Mouse (Mus musculus) adrenal gland, postnatal 25 days (tissue): ENCODE results near the gene Syngr1. TPM values are rescaled to one million over a fixed set of nuclear protein-coding genes. Genes with fewer than 3 reads are reported as not detected.
"Not testable (repeated sequence)": the region's sequence is repeated elsewhere in the genome, so short reads cannot be mapped to it uniquely, and the experiment has no call there.

Experiments used
- DNase-seq: peaks from one replicate; pipeline ENCODE4 v3.0.0; 2021; ENCODE audit warnings: mixed read lengths
- total RNA-seq: library from RNA; stranded (reverse); gene quantifications from 2 replicates; pipeline ENCODE4 v1.2.3, GENCODE M21; 2021

Syngr1 gene
- total RNA-seq, 1 experiment from 2014 or later, result 27.6 TPM

- no peak for DNase-seq
These were observed 26.0 kb downstream of the Syngr1 start for GRCm38 (mm10) chr15:80117154-80117553.

DNA sequence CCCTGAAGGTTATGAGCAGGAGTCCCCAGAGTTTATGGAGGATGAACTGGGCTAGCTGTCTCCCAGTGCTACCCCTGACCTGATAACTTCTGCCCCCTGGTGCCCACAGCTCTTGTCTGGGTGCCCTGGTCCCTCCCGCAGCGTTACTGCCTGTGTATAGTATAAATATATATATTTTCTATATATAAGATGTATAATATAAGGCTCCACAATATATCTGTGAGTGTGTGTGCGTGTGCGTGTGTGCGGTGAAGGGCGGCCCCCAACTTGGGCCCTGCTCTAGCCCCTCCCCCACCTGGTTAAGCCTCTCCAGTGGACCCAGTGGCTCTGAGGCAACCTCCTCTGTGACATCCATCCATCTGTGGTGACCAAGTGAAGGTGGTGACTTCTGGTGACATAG, 27.9 kb downstream of the Syngr1 start:
- no peak for DNase-seq

GRCm38 (mm10) chr15:80121721-80122325, 30.7 kb downstream of the Syngr1 start:
- DNase-seq, result no peak

- not testable (repeated sequence) for DNase-seq
These were observed 31.3 kb downstream of the Syngr1 start for GRCm38 (mm10) chr15:80122431-80122830.

DNA sequence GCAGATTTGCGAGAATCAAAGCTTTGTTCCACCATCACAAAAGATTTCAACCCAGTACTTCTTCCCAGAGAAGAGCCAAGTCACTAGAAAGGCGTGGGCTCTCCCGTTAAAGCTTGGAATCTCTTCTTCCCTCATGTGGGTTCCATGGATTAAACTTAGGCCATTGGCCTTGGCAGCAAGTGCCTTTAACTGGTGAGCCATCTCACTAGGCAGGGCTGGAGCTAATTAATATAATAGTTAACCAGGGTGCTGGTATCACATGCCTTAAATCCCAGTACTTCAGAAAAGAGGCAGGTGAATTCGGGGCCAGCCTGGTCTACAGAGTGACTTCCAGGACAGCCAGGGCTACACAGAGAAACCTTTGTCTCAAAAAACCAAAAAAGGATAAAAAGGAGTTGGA, 33.5 kb downstream of the Syngr1 start:
- DNase-seq, result no peak

DNA sequence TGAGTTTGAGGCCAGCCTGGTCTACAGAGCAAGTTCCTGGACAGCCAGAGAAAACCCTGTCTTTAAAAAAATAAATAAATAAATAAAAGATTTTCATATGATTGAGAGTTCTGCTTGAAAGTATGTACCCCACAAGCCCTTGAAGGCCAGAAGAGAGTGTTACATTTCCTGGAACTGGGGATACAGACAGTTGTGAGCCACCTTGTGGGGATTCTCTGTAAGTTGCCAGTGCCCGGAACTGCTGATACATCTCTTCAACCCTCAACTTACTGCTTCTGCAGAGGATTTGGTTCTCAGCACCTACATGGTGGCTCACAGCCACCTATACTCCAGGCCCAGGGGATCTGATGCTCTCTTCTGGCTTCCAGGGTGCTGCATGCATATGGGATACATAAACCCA, 36.1 kb downstream of the Syngr1 start:
- DNase-seq, result no peak

DNA sequence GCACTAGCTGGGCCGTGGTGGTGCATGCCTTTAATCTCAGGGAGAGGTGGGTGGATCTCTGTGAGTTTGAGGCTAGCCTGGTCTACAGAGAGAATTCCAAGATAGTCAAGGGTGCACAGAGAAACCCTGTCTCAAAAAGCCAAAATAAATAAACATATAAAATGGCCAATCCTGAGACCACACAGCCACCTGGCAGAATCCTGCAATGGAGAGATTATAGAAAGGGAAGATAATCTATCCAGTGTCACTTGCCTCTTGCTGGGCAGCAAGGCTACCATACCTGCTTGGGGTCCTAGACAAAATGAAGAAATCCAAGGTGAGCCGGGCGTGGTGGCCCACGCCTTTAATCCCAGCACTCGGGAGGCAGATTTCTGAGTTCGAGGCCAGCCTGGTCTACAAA, 38.8 kb downstream of the Syngr1 start:
- DNase-seq, result no peak

GRCm38 (mm10) chr15:80130689-80131088, 39.6 kb downstream of the Syngr1 start:
- DNase-seq, result no peak

DNA sequence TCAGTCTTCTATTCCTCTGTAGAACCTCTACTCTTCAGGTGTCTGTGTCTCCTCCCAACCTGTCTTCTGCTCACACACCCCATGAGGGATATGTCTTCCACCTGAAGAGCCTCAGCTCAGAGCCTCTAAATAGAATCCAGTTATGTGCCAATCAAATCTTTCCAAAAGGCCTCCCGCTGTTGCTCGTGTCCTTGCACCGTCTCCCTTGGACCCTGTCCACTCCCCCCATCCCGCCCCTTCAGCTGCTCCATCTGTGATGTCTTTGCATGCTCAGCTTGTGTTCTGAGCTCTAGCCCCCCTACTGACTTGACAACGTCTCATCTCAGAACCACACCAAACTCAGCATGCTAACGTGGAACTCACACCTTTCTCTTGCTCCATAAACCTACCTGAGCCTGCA, 40.3 kb downstream of the Syngr1 start:
- no peak for DNase-seq

- DNase-seq, result no peak
These were observed 41.3 kb downstream of the Syngr1 start for GRCm38 (mm10) chr15:80132452-80132851.

GRCm38 (mm10) chr15:80132993-80133586, 42.0 kb downstream of the Syngr1 start, which contains the start of gene Tab1:
TSS of gene Tab1 (plus strand) at chr15:80133127.
- DNase-seq, result peak; percentile 91

GRCm38 (mm10) chr15:80133682-80134449, 42.7 kb downstream of the Syngr1 start:
- no peak for DNase-seq

- DNase-seq, result peak; percentile 38
These were observed 43.3 kb downstream of the Syngr1 start for GRCm38 (mm10) chr15:80134450-80134847.

GRCm38 (mm10) chr15:80135499-80135898, 44.4 kb downstream of the Syngr1 start:
- DNase-seq, result no peak

DNA sequence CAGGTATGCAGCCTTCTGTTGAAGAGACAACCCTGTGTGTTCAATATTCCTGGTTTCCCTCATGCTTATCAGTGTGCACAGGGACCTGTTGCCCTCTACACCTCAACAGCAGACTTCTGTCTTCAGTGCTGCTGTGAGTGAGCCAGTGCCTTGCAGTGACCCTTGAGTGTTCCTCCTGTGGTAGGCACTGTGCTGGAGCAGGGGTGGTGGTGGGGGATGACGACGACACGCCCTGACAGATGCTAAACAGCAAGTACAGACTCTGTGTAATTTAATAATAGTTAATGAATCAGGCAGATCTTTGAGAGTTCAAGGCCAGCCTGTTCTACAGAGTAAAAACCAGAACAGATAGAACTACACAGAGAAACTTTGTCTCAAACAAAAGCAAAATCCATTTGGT, 45.5 kb downstream of the Syngr1 start:
- no peak for DNase-seq

DNA sequence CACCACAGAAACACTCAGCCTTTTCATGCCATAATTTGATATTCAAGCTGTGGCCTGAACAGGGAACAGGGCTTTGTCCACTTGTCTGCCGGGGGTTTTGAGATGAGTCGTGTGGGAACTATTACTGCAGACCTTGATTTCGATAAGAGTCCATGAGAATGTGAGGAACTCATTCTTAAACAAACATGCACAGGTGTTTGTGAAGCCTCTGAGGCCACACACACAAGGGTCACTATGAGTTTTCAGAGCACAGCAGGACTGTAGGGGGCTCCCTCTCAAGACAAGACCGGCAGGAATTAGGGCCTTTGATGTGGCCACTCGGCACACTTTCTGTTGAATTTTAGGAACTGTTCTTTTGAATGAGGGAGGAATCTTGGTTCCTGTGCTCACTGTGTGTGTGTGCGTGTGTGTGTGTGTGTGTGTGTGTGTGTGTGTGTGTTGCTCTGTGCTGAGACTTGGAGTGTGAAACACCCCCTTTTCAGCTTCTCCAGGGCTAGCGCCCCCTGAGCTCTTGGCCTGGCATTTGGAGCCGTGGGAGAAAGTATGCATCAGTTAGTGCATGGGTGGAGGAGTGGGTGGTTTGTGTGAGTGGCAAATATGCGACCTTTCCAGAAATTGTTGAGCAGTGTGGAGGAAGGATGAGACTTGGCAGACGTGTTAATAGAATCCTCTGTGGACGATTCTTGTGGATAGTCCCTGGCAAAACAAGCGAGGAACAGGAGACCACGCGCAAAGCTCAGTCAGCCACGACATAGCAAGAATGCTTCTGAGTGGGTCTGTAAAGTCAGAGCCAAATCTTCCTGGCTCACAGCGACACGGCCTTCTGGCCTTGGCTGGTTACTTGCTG, 47.0 kb downstream of the Syngr1 start:
- DNase-seq, result no peak

- no peak for DNase-seq
These were observed 49.2 kb downstream of the Syngr1 start for GRCm38 (mm10) chr15:80140302-80140701.

DNA sequence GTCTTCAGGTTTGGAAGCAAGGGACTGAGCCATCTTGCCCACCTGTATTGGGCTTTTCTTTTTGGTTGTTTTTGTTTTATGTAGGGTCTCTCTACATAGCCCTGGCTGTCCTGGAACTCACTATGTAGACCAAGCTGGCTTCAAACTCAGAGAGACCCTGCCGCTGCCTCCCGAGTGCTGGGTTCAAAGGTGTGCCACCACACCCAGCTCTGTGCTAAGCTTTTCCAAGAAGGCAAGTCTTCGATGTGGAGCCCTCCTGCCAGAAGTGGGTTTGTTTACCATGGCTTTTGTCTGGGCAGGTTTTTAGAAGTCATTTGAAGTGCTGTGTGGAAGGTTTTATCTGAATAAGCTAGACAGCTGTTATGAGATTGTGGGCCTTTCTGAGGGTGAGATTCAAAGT, 49.7 kb downstream of the Syngr1 start:
- DNase-seq, result no peak

DNA sequence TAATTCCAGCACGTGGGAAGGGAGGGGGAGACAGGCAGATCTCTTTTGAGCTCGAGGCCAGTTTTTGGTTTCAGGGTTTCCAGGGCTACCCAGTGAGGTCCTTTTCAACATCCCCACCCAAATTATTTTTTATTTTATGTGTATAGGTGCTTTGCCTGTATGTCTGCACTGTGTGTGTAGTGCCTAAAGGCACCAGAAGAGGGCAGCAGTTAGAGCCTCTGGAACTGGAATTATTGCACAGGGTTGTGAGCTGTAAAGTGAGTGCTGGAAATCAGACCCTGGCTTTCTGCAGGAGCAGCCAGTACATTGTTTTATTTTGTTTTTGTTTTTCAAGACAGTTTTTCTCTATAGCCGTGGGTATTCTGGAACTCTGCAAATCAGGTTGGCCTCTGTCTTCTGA, 51.0 kb downstream of the Syngr1 start:
- DNase-seq, result no peak

DNA sequence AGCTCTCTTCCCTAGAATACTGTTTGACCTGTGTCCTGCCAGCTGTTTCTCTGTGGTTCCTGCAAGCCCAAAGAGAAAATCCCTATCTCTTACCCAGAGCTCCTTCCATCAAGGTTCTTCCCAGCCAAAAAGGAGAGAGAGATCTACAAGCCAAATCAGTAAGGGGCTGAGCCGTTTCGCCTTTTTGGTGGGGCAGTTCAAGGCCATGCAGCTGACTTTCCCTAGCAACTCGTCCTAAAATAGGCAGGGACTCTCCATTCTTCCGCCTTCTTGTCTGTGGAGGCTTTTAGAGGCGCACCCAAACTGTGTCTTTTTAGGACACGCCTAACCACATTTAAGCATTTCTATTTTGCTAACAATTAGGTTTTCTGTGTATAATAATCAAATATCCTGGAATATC, 52.6 kb downstream of the Syngr1 start:
- DNase-seq, result no peak

- DNase-seq, result no peak
These were observed 54.3 kb downstream of the Syngr1 start for GRCm38 (mm10) chr15:80145397-80145796.

DNA sequence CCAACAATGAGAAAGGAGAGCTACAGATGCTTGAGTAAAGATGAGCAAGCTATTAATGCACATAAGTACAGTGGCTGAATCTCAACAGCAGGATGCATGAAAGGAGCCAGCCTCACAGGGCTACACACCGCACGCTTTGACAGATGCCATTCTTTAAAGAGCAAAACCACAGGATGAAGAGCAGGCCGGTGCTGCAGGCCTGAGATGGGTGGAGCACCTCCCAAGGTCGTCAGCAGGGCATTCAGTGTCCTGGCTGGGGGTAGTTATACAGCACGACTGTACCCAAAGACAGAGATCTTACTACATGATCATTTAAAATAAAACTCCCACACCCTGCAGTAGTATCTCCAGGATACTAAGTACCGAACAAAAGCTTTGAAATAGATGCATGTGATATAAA, 55.0 kb downstream of the Syngr1 start:
- DNase-seq, result no peak

DNA sequence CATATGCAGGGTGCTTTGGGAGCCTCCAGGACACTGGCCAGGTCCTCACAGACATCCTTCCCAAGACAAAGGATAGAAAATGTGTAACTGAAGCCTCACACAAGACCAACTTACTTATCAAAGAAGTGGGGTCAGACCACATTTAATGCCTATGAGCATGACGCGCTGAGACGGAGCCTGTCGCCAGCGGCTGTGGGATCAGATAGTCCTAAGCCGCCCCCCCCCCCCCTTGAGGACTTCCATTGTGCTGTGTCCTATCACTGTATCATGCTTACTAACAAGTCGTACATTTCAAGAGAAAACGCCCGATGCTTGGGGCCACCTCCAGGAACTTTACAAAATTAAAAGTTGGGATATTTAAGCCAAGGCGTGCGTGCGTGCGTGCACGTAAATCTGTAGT, 56.0 kb downstream of the Syngr1 start:
- no peak for DNase-seq
